Mouse (Mus musculus): Measurements from ENCODE around the gene Atg2b. TPM values are rescaled to one million over a fixed set of nuclear protein-coding genes. Genes with fewer than 3 reads are reported as not detected.
A peak's percentile ranks its signal among the peaks of the same experiment; 100 is the strongest.

Atg2b gene
- polyA plus RNA-seq, 1 experiment from 2014 or later = 11.5 TPM

DNA sequence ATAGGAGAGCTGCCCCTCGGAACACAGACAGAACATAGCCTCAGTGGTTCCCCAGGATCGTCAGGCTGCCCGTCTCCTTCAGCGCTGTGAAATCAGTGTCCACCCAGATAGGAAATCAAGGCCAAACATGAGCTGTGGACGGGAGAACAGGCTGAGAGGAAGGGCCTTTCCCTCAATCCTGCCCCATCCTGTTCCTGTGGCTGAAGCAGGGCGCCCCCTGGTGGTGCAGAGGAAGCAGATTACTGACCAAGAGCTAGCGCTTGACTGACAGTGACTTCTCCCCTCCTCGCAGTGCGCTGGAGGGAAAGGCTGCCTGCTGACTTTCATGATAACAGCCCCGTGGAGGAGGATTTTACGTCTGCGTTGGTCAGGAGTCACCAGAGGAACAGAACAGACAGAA lies 100.2 kb downstream of the Atg2b start:
- no peak overlapping the region for H3K4me3 ChIP-seq
- H3K9me3 ChIP-seq = no peaks in the 10 kb centered on the region
- WGBS = 12% methylated on average over 12 of the region's 12 CpGs
- no peak overlapping the region for H3K27ac ChIP-seq
- peaks cover 23% of the 10 kb centered on the region for H3K4me1 ChIP-seq
- no peaks in the 10 kb centered on the region for H3K27me3 ChIP-seq
- H3K36me3 ChIP-seq = no peaks in the 10 kb centered on the region
- H3K9ac ChIP-seq = no peak overlapping the region
- ATAC-seq (ENCODE audit: borderline replicate concordance, extremely low read depth, low FRiP score, low TSS enrichment) = peak; percentile 58
- no peak overlapping the region for H3K4me2 ChIP-seq

DNA sequence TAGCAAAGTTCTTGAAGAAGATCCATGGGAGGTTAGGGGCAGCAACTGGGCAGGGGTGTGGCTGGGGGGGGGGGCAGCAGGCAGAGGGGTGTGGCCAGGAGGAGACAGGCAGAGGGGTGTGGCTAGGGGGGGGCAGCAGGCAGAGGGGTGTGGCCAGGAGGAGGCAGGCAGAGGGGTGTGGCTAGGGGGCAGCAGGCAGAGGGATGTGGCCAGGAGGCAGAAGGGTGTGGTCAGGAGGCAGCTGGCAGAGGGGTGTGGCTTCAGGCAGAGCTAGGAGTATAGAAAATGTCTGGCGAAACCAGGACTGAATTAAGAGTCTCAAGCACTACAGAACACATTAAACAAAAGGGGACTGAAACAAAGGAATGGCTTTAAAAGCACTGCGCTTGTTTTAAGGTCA lies 101.5 kb downstream of the Atg2b start:
- ATAC-seq (ENCODE audit: borderline replicate concordance, extremely low read depth, low FRiP score, low TSS enrichment) = peak; percentile 73
- no peaks in the 10 kb centered on the region for H3K9me3 ChIP-seq
- H3K4me1 ChIP-seq = peaks cover 23% of the 10 kb centered on the region
- no peak overlapping the region for H3K9ac ChIP-seq
- H3K36me3 ChIP-seq = no peaks in the 10 kb centered on the region
- WGBS = 20% methylated on average over 2 of the region's 2 CpGs
- H3K4me3 ChIP-seq = no peak overlapping the region
- H3K27me3 ChIP-seq = no peaks in the 10 kb centered on the region
- no peak overlapping the region for H3K27ac ChIP-seq
- H3K4me2 ChIP-seq = peak overlapping the region; percentile 16

GRCm38 (mm10) chr12:105582486-105582885 lies 102.5 kb downstream of the Atg2b start:
- Histone ChIP-seq H3K9me3 (no peaks in the 10 kb centered on the region), H3K27me3 (no peaks in the 10 kb centered on the region), H3K27ac (no peak overlapping the region), H3K9ac (no peak overlapping the region), H3K4me3 (no peak overlapping the region), H3K36me3 (no peaks in the 10 kb centered on the region), H3K4me2 (no peak overlapping the region), H3K4me1 (peaks cover 23% of the 10 kb centered on the region)
- WGBS = 60% methylated on average over 9 of the region's 9 CpGs
- no peak for ATAC-seq (ENCODE audit: borderline replicate concordance, extremely low read depth, low FRiP score, low TSS enrichment)

GRCm38 (mm10) chr12:105580490-105580889 lies 104.5 kb downstream of the Atg2b start:
- no peak for ATAC-seq (ENCODE audit: borderline replicate concordance, extremely low read depth, low FRiP score, low TSS enrichment)
- no peak overlapping the region for H3K4me3 ChIP-seq
- H3K4me1 ChIP-seq = peaks cover 23% of the 10 kb centered on the region
- no peak overlapping the region for H3K9ac ChIP-seq
- no peak overlapping the region for H3K4me2 ChIP-seq
- no peaks in the 10 kb centered on the region for H3K27me3 ChIP-seq
- no peak overlapping the region for H3K27ac ChIP-seq
- no peaks in the 10 kb centered on the region for H3K9me3 ChIP-seq
- WGBS = 72% methylated on average over 17 of the region's 17 CpGs
- H3K36me3 ChIP-seq = no peaks in the 10 kb centered on the region

DNA sequence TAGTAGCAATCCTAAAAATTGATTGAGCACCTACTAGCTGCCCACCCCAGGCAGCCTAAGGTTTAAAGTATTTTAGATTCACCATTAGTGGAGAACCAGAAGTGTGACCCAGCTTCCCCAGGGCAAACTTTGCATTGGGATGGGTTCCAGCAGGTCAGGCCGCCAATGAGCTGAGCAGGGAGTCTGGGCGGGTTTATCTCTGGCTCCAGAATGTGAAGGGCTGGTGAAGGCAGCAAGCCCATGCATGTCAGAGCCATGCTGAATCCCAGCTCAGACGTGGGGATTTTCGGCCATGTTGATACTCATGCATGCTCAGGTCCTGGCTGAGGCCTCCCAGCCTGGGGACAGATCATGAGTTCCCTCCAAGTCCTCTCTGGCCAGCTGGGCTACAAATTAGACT lies 110.7 kb downstream of the Atg2b start:
- WGBS = 78% methylated on average over 4 of the region's 4 CpGs
- Histone ChIP-seq H3K27me3 (no peaks in the 10 kb centered on the region), H3K36me3 (no peaks in the 10 kb centered on the region), H3K27ac (no peak overlapping the region), H3K4me3 (no peak overlapping the region), H3K4me1 (no peaks in the 10 kb centered on the region), H3K4me2 (no peak overlapping the region), H3K9ac (no peak overlapping the region), H3K9me3 (no peaks in the 10 kb centered on the region)
- no peak for ATAC-seq (ENCODE audit: borderline replicate concordance, extremely low read depth, low FRiP score, low TSS enrichment)

DNA sequence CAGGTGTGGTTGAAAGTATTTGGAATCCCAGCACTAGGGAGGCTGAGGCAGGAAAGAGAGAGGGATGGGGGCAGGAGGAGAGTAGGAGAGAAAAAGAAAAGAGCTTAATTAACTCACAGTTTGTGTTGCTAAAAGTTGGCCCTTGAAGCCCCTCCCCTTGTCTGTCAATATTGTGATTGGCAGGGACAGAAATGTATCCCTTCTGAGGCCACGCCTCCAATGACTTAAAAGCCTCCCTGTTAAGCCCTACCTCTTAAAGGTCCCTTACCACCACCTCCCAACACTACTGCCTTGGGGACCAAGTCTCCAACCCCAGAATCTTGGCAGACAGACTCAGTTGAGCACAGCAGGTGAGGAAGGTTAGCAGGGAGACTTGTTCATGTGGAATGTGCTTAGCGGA lies 112.4 kb downstream of the Atg2b start:
- H3K9ac ChIP-seq = no peak overlapping the region
- H3K4me1 ChIP-seq = no peaks in the 10 kb centered on the region
- no peak for ATAC-seq (ENCODE audit: borderline replicate concordance, extremely low read depth, low FRiP score, low TSS enrichment)
- no peak overlapping the region for H3K4me2 ChIP-seq
- no peaks in the 10 kb centered on the region for H3K9me3 ChIP-seq
- 61% methylated on average over 2 of the region's 2 CpGs for WGBS
- no peaks in the 10 kb centered on the region for H3K27me3 ChIP-seq
- no peak overlapping the region for H3K4me3 ChIP-seq
- H3K36me3 ChIP-seq = no peaks in the 10 kb centered on the region
- H3K27ac ChIP-seq = no peak overlapping the region

DNA sequence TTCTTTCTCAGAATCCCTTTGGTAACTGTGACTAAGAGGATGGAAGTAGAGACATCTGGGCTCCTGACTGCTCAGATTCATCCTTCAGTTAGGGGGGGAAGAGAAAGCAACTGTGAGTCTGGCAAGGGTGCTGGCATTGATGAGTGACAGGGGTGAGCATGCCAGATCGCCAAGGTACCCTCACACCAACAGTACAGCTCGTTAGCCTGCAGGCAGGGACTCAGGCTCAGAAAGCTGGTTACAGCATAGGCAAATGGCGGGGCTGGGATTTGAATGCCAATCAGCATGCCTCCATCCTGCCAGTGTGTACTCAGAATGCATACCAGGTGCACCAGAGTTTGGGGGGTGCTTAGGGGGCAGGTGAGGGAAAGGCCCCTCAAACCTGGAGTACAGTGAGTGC lies 113.1 kb downstream of the Atg2b start:
- WGBS = 75% methylated on average over 3 of the region's 3 CpGs
- H3K36me3 ChIP-seq = no peaks in the 10 kb centered on the region
- H3K4me1 ChIP-seq = no peaks in the 10 kb centered on the region
- H3K9ac ChIP-seq = no peak overlapping the region
- H3K27ac ChIP-seq = no peak overlapping the region
- no peak for ATAC-seq (ENCODE audit: borderline replicate concordance, extremely low read depth, low FRiP score, low TSS enrichment)
- H3K4me3 ChIP-seq = no peak overlapping the region
- H3K27me3 ChIP-seq = no peaks in the 10 kb centered on the region
- no peaks in the 10 kb centered on the region for H3K9me3 ChIP-seq
- H3K4me2 ChIP-seq = no peak overlapping the region

Other genes starting within 250 kb of the Atg2b start
- 1.1 and 1.3 TPM in 2 replicates for gene D430019H16Rik, start 231.4 kb downstream of the Atg2b start, polyA plus RNA-seq (2015; fragmentation: Nextera tagmentation; extraction: Ambion mirVana)
- gene Bdkrb2, start 122.0 kb downstream of the Atg2b start, polyA plus RNA-seq (2015; fragmentation: Nextera tagmentation; extraction: Ambion mirVana) = 0.93 and 1.3 TPM in 2 replicates
- gene Bdkrb1, start 82.1 kb downstream of the Atg2b start, polyA plus RNA-seq (2015; fragmentation: Nextera tagmentation; extraction: Ambion mirVana) = 0.25 TPM in 1 of 2 replicates, not detected in the other
- 28.4 and 29.7 TPM in 2 replicates for gene Gskip, start 382 bp downstream of the Atg2b start, polyA plus RNA-seq (2015; fragmentation: Nextera tagmentation; extraction: Ambion mirVana)
- gene Ak7, start 20.8 kb upstream of the Atg2b start, polyA plus RNA-seq (2015; fragmentation: Nextera tagmentation; extraction: Ambion mirVana) = 1.0 and 1.1 TPM in 2 replicates
- gene Papola, start 99.5 kb upstream of the Atg2b start, polyA plus RNA-seq (2015; fragmentation: Nextera tagmentation; extraction: Ambion mirVana) = 209 and 218 TPM in 2 replicates